Mouse (Mus musculus): Measurements from ENCODE around the gene Alk.

Gene Alk

GRCm38 (mm10) chr17:71979137-71979536 lies 625.3 kb downstream of the Alk start:
- no peak for DNase-seq (ENCODE audit: inconsistent ontology term)

GRCm38 (mm10) chr17:71976661-71977060 lies 627.8 kb downstream of the Alk start:
- DNase-seq (ENCODE audit: inconsistent ontology term): no peak

GRCm38 (mm10) chr17:71973704-71974103 lies 630.7 kb downstream of the Alk start:
- no peak for DNase-seq (ENCODE audit: inconsistent ontology term)

GRCm38 (mm10) chr17:71967356-71967755 lies 637.1 kb downstream of the Alk start:
- DNase-seq (ENCODE audit: inconsistent ontology term): no peak

- peak; percentile 50 for DNase-seq (ENCODE audit: inconsistent ontology term)
Measured at GRCm38 (mm10) chr17:71965733-71966606, 638.5 kb downstream of the Alk start.

- no peak for DNase-seq (ENCODE audit: inconsistent ontology term)
Measured at GRCm38 (mm10) chr17:71964610-71965009, 639.8 kb downstream of the Alk start.

- DNase-seq (ENCODE audit: inconsistent ontology term): peak; percentile 73
Measured at GRCm38 (mm10) chr17:71962746-71963145, 641.7 kb downstream of the Alk start.

GRCm38 (mm10) chr17:71955011-71955410 lies 649.4 kb downstream of the Alk start:
- no peak for DNase-seq (ENCODE audit: inconsistent ontology term)

GRCm38 (mm10) chr17:71954217-71954844 lies 650.1 kb downstream of the Alk start:
- no peak for DNase-seq (ENCODE audit: inconsistent ontology term)

GRCm38 (mm10) chr17:71950968-71951367 lies 653.5 kb downstream of the Alk start:
- DNase-seq (ENCODE audit: inconsistent ontology term): no peak

- DNase-seq (ENCODE audit: inconsistent ontology term): no peak
Measured at GRCm38 (mm10) chr17:71948687-71949086, 655.7 kb downstream of the Alk start.

- DNase-seq (ENCODE audit: inconsistent ontology term): peak; percentile 85
Measured at GRCm38 (mm10) chr17:71947452-71947851, 657.0 kb downstream of the Alk start.

GRCm38 (mm10) chr17:71944020-71944419 lies 660.4 kb downstream of the Alk start:
- DNase-seq (ENCODE audit: inconsistent ontology term): peak; percentile 92

- DNase-seq (ENCODE audit: inconsistent ontology term): no peak
Measured at GRCm38 (mm10) chr17:71942052-71942451, 662.4 kb downstream of the Alk start.

GRCm38 (mm10) chr17:71941436-71941835 lies 663.0 kb downstream of the Alk start:
- peak; percentile 34 for DNase-seq (ENCODE audit: inconsistent ontology term)

GRCm38 (mm10) chr17:71936681-71937080 lies 667.7 kb downstream of the Alk start:
- DNase-seq (ENCODE audit: inconsistent ontology term): no peak

GRCm38 (mm10) chr17:71935837-71936236 lies 668.6 kb downstream of the Alk start:
- no peak for DNase-seq (ENCODE audit: inconsistent ontology term)

- no peak for DNase-seq (ENCODE audit: inconsistent ontology term)
Measured at GRCm38 (mm10) chr17:71935336-71935735, 669.1 kb downstream of the Alk start.

- no peak for DNase-seq (ENCODE audit: inconsistent ontology term)
Measured at GRCm38 (mm10) chr17:71914941-71915340, 689.5 kb downstream of the Alk start.

GRCm38 (mm10) chr17:71914541-71914940 lies 689.9 kb downstream of the Alk start:
- DNase-seq (ENCODE audit: inconsistent ontology term): peak; percentile 5

GRCm38 (mm10) chr17:71913188-71913587 lies 691.2 kb downstream of the Alk start:
- no peak for DNase-seq (ENCODE audit: inconsistent ontology term)

GRCm38 (mm10) chr17:71909107-71909506 lies 695.3 kb downstream of the Alk start:
- DNase-seq (ENCODE audit: inconsistent ontology term): no peak

- no peak for DNase-seq (ENCODE audit: inconsistent ontology term)
Measured at GRCm38 (mm10) chr17:71881369-71881768, 723.1 kb downstream of the Alk start.
